Mouse (Mus musculus) C2C12 (cell line): ENCODE measurements around the gene B4galnt1. TPM values are rescaled to one million over a fixed set of nuclear protein-coding genes. Genes with fewer than 3 reads are reported as not detected.
"Not testable (repeated sequence)": the region's sequence is repeated elsewhere in the genome, so short reads cannot be mapped to it uniquely, and the experiment has no call there.

Source experiments
- H3K27me3 ChIP-seq: one replicate; pipeline ENCODE4 v1.6.1; 2011; ENCODE audit not compliant: control insufficient read depth, insufficient read depth, insufficient read length
- H3K36me3 ChIP-seq: one replicate; pipeline ENCODE4 v1.6.1; 2011; ENCODE audit not compliant: control insufficient read depth, insufficient read depth
- H3K4me3 ChIP-seq: one replicate; pipeline ENCODE4 v1.5.1; 2011; ENCODE audit warnings: mild to moderate bottlenecking, control low read depth; ENCODE audit not compliant: poor library complexity, insufficient read depth, severe bottlenecking
- H3K79me2 ChIP-seq: one replicate; pipeline ENCODE4 v1.6.1; 2011; ENCODE audit not compliant: control insufficient read depth, insufficient read depth
- H3K79me3 ChIP-seq: one replicate; pipeline ENCODE4 v1.6.1; 2011; ENCODE audit warnings: low read depth, control low read depth
- H3ac ChIP-seq: one replicate; pipeline ENCODE3; 2011; ENCODE audit warnings: low read depth; ENCODE audit not compliant: control insufficient read depth, insufficient read length
- CEBPB ChIP-seq: IDR thresholded peaks from one replicate; pipeline ENCODE4 v1.6.1; 2011; ENCODE audit warnings: low read depth, mild to moderate bottlenecking, control low read depth, moderate library complexity
- CTCF ChIP-seq: IDR thresholded peaks from one replicate; pipeline ENCODE4 v1.5.1; 2011; ENCODE audit not compliant: control insufficient read depth, insufficient read depth, insufficient read length
- FOSL1 ChIP-seq: IDR thresholded peaks from one replicate; pipeline ENCODE4 v1.8.0; 2011; ENCODE audit warnings: mild to moderate bottlenecking, low read length; ENCODE audit not compliant: poor library complexity, insufficient read depth, severe bottlenecking
- MAX ChIP-seq: IDR thresholded peaks from one replicate; pipeline ENCODE4 v1.6.1; 2011; ENCODE audit warnings: mild to moderate bottlenecking, control low read depth
- MYOD1 ChIP-seq: IDR thresholded peaks from one replicate; pipeline ENCODE4 v1.6.1; 2011; ENCODE audit warnings: low read depth; ENCODE audit not compliant: control insufficient read depth, insufficient read length
- MYOG ChIP-seq: IDR thresholded peaks from one replicate; pipeline ENCODE4 v1.6.1; 2011; ENCODE audit not compliant: control insufficient read depth, insufficient read length; ENCODE audit errors: extremely low read depth
- USF1 ChIP-seq: IDR thresholded peaks from one replicate; pipeline ENCODE4 v1.6.1; 2011; ENCODE audit warnings: low read depth, mild to moderate bottlenecking, control low read depth, moderate library complexity
- polyA plus RNA-seq: library from polyadenylated mRNA; unstranded; fragments of >200 nt; fragmentation: generic; extraction: Trizol; gene quantifications from one replicate; pipeline ENCODE4 v1.2.1, GENCODE M21; 2012; ENCODE audit warnings: missing spikeins

B4galnt1 gene
- polyA plus RNA-seq, 1 experiment = 23.8 TPM

GRCm38 (mm10) chr10:127147135-127147534 is 17.9 kb upstream of the B4galnt1 start:
- H3K79me2 ChIP-seq = no peaks in the 10 kb centered on the region

GRCm38 (mm10) chr10:127150471-127150872 is 14.6 kb upstream of the B4galnt1 start:
- TF ChIP-seq MYOG = no peak
- TF ChIP-seq FOSL1 = peak; percentile 54
- TF ChIP-seq MAX = peak; percentile 31
- no peak overlapping the region for H3K4me3 ChIP-seq

More at GRCm38 (mm10) chr10:127147135-127147534, 17.9 kb upstream of the B4galnt1 start:
- Histone ChIP-seq H3ac (no peak overlapping the region), H3K27me3 (no peaks in the 10 kb centered on the region), H3K36me3 (no peaks in the 10 kb centered on the region), H3K79me3 (no peaks in the 10 kb centered on the region), H3K4me3 (no peak overlapping the region)
- TF ChIP-seq MYOG (no peak), MYOD1 (no peak), USF1 (no peak), FOSL1 (no peak), CEBPB (no peak), MAX (no peak), CTCF (no peak)

GRCm38 (mm10) chr10:127151233-127151632 is 13.8 kb upstream of the B4galnt1 start:
- H3K79me3 ChIP-seq, H3K79me2 ChIP-seq, H3K27me3 ChIP-seq, H3K36me3 ChIP-seq, H3K4me3 ChIP-seq, H3ac ChIP-seq: not testable (repeated sequence)

More at GRCm38 (mm10) chr10:127150471-127150872, 14.6 kb upstream of the B4galnt1 start:
- Histone ChIP-seq H3K79me2 (no peaks in the 10 kb centered on the region), H3K79me3 (no peaks in the 10 kb centered on the region), H3K27me3 (no peaks in the 10 kb centered on the region), H3ac (peak overlapping the region; percentile 32), H3K36me3 (no peaks in the 10 kb centered on the region)

GRCm38 (mm10) chr10:127152556-127152955 is 12.5 kb upstream of the B4galnt1 start:
- not testable (repeated sequence) for H3ac ChIP-seq

GRCm38 (mm10) chr10:127153323-127153722 is 11.7 kb upstream of the B4galnt1 start:
- TF ChIP-seq USF1 = no peak
- no peak for TF ChIP-seq MYOG
- TF ChIP-seq MYOD1 = no peak
- no peak for TF ChIP-seq CEBPB
- no peaks in the 10 kb centered on the region for H3K27me3 ChIP-seq
- H3ac ChIP-seq = no peak overlapping the region
- no peaks in the 10 kb centered on the region for H3K36me3 ChIP-seq
- no peak overlapping the region for H3K4me3 ChIP-seq
- H3K79me3 ChIP-seq = no peaks in the 10 kb centered on the region
- no peaks in the 10 kb centered on the region for H3K79me2 ChIP-seq

More at GRCm38 (mm10) chr10:127152556-127152955, 12.5 kb upstream of the B4galnt1 start:
- H3K36me3 ChIP-seq, H3K79me2 ChIP-seq, H3K79me3 ChIP-seq, H3K27me3 ChIP-seq, H3K4me3 ChIP-seq: not testable (repeated sequence)

- TF ChIP-seq MYOG (no peak), CTCF (no peak), CEBPB (no peak), USF1 (no peak), MAX (no peak), MYOD1 (no peak), FOSL1 (no peak)
- H3K27me3 ChIP-seq = no peaks in the 10 kb centered on the region
- H3K79me3 ChIP-seq = no peaks in the 10 kb centered on the region
- H3ac ChIP-seq = no peak overlapping the region
- no peak overlapping the region for H3K4me3 ChIP-seq
- no peaks in the 10 kb centered on the region for H3K79me2 ChIP-seq
- no peaks in the 10 kb centered on the region for H3K36me3 ChIP-seq
These were observed 10.8 kb upstream of the B4galnt1 start for GRCm38 (mm10) chr10:127154241-127154640.

GRCm38 (mm10) chr10:127154652-127155051 is 10.4 kb upstream of the B4galnt1 start:
- Histone ChIP-seq H3K79me3 (no peaks in the 10 kb centered on the region), H3K4me3 (no peak overlapping the region), H3K36me3 (no peaks in the 10 kb centered on the region), H3K79me2 (no peaks in the 10 kb centered on the region), H3K27me3 (no peaks in the 10 kb centered on the region), H3ac (no peak overlapping the region)
- TF ChIP-seq MAX = no peak
- no peak for TF ChIP-seq MYOD1
- no peak for TF ChIP-seq USF1
- no peak for TF ChIP-seq CEBPB
- no peak for TF ChIP-seq CTCF
- no peak for TF ChIP-seq MYOG
- no peak for TF ChIP-seq FOSL1
